Mouse (Mus musculus) liver, postnatal 0 days (tissue): ENCODE results near the gene Galnt18. TPM values are rescaled to one million over a fixed set of nuclear protein-coding genes. Genes with fewer than 3 reads are reported as not detected.
A peak's percentile ranks its signal among the peaks of the same experiment; 100 is the strongest.

Source experiments
- ATAC-seq: fragments of 200-750 bp; cut with Nextera tagmentation; 2 replicates; pipeline ENCODE4 v1.8.0; 2017; ENCODE audit warnings: mild to moderate bottlenecking, moderate library complexity
- DNase-seq: peaks from one replicate; pipeline ENCODE4 v3.0.0-alpha.2; 2016
- H3K27ac ChIP-seq: fragments of 300-500 bp; sonication (generic); 2 replicates; pipeline ENCODE4 v1.5.1; 2014; ENCODE audit warnings: antibody characterized with exemption, moderate library complexity, mild to moderate bottlenecking, low read depth
- H3K27me3 ChIP-seq: fragments of 300-500 bp; sonication (generic); 2 replicates; pipeline ENCODE4 v1.6.1; 2014; ENCODE audit warnings: low read length, control low read depth, mixed read lengths; ENCODE audit not compliant: insufficient read depth
- H3K36me3 ChIP-seq: fragments of 300-500 bp; sonication (generic); replicated peaks from 2 replicates; pipeline ENCODE4 v1.6.1; 2014; ENCODE audit warnings: mild to moderate bottlenecking, control low read depth, low read length, moderate library complexity, mixed read lengths; ENCODE audit not compliant: insufficient read depth
- H3K4me1 ChIP-seq: fragments of 300-500 bp; sonication (generic); 2 replicates; pipeline ENCODE4 v1.6.1; 2014; ENCODE audit warnings: antibody characterized with exemption, mild to moderate bottlenecking, control low read depth; ENCODE audit not compliant: insufficient read depth
- H3K4me2 ChIP-seq: fragments of 300-500 bp; sonication (generic); 2 replicates; pipeline ENCODE4 v1.6.1; 2014; ENCODE audit warnings: low read depth, mild to moderate bottlenecking, low read length, moderate library complexity, mixed read lengths
- H3K4me3 ChIP-seq: fragments of 300-500 bp; sonication (generic); 2 replicates; pipeline ENCODE4 v1.5.1; 2014; ENCODE audit warnings: low read depth, low read length
- H3K9ac ChIP-seq: fragments of 300-500 bp; sonication (generic); replicated peaks from 2 replicates; pipeline ENCODE4 v1.6.1; 2014; ENCODE audit warnings: mild to moderate bottlenecking, moderate library complexity
- H3K9me3 ChIP-seq: fragments of 300-500 bp; sonication (generic); 2 replicates; pipeline ENCODE4 v1.6.1; 2016; ENCODE audit warnings: mild to moderate bottlenecking, control low read depth, low read length, mixed read lengths
- CTCF ChIP-seq: sonication (generic); IDR thresholded peaks from 2 replicates; pipeline ENCODE4 v1.5.1; 2016; ENCODE audit warnings: antibody characterized with exemption, low read depth
- EP300 ChIP-seq: IDR thresholded peaks from 2 replicates; pipeline ENCODE4 v1.6.1; 2016; ENCODE audit warnings: antibody characterized with exemption, low read depth, mild to moderate bottlenecking
- WGBS: fragments of 180-500 bp; shearing (Covaris S2); extraction: QIAGEN DNeasy Blood & Tissue Kit; methylation state at CpG from one replicate; pipeline ENCODE4 v1.1.7; 2014; ENCODE audit not compliant: insufficient replicate concordance; 5-methylcytosine and 5-hydroxymethylcytosine counted together
- polyA plus RNA-seq: library from polyadenylated mRNA; unstranded; fragments of >200 nt; fragmentation: Nextera tagmentation; extraction: Ambion mirVana; gene quantifications from 2 replicates; pipeline ENCODE4 v1.2.1, GENCODE M21; 2015

Gene Galnt18
- polyA plus RNA-seq, 1 experiment from 2014 or later = 1.9 TPM

GRCm38 (mm10) chr7:111713828-111714600, 65.8 kb downstream of the Galnt18 start:
- H3K9me3 ChIP-seq = no peaks in the 10 kb centered on the region
- no peak overlapping the region for H3K4me2 ChIP-seq
- no peak overlapping the region for H3K9ac ChIP-seq
- H3K27me3 ChIP-seq = no peaks in the 10 kb centered on the region
- no peak overlapping the region for H3K27ac ChIP-seq
- H3K4me3 ChIP-seq = no peak overlapping the region
- ATAC-seq (no peak), DNase-seq (no peak)
- H3K4me1 ChIP-seq = no peaks in the 10 kb centered on the region; the same call in 1 of the 2 replicates
- WGBS = 62% methylated on average over 3 of the region's 3 CpGs
- H3K36me3 ChIP-seq = no peaks in the 10 kb centered on the region
- TF ChIP-seq CTCF (no peak), EP300 (0 out of 2 replicates have a peak, but pooled peaks have one; percentile 32)

DNA sequence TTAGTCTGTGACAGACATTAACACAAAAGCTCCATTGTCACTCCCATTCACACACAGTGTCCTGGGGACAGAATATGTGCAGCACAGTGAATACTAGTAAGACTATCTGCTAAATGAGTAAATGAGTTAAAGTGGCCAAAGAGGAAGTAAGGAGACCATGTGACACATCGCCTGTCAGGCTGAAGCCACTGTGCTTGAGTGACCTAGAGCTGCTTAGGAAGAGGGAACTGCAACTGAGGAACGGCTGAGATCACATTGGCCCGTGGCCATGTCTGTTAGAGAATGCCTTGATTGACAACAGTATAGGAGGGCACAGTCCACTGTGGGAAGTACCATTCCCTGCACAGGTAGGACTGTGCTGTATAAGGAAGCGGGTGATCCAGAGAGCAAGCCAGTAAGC, 67.0 kb downstream of the Galnt18 start:
- WGBS = 51% methylated on average over 4 of the region's 4 CpGs
- H3K9ac ChIP-seq = no peak overlapping the region

DNA sequence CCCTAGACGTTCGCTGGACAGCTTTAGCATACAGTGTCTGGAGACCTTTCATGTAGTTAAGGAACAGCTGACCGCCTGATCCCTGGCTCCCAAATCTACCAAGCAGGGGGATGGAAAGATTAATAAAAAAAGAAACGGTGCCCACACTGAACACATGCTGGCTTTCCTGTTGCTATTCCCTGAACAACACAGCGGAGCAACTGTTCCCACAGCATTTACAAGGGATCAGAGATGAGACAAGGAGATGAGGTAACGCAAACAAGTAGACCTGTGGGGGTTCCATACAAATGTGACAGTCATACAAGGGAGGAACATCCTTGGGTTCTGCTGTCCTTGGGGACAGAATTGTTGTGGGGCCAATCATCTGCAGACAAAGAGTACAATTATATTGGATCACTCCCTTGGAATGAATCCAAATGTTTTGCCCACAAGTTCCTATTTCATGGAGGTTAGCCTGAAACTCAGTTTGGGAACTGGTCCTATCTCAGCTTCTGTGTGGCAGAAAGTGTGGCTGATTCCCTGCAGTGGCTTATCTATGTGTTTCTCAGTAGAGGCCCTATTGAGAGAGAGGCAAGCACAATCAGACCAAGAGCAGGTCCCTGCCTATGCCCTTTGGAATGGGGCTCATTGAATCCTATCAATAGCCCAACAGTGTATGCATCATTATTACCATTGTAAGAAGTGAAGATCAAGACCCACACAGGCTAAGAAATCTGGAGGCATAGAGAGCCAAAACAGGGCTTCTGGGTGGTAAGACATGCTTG, 68.5 kb downstream of the Galnt18 start:
- no peak overlapping the region for H3K27ac ChIP-seq
- no peak overlapping the region for H3K9ac ChIP-seq
- WGBS = 76% methylated on average over 6 of the region's 6 CpGs
- H3K4me1 ChIP-seq = no peaks in the 10 kb centered on the region; the same call in 1 of the 2 replicates
- H3K4me3 ChIP-seq = no peak overlapping the region
- H3K27me3 ChIP-seq = no peaks in the 10 kb centered on the region
- peak; percentile 32; the same call in 1 of the 2 replicates for ATAC-seq
- TF ChIP-seq CTCF (no peak), EP300 (no peak)
- DNase-seq = no peak
- no peak overlapping the region for H3K4me2 ChIP-seq
- no peaks in the 10 kb centered on the region for H3K9me3 ChIP-seq
- no peaks in the 10 kb centered on the region for H3K36me3 ChIP-seq

More for the DNA sequence above, 67.0 kb downstream of the Galnt18 start:
- Histone ChIP-seq H3K4me3 (no peak overlapping the region), H3K4me2 (no peak overlapping the region), H3K9me3 (no peaks in the 10 kb centered on the region), H3K27me3 (no peaks in the 10 kb centered on the region), H3K27ac (no peak overlapping the region), H3K36me3 (no peaks in the 10 kb centered on the region), H3K4me1 (no peaks in the 10 kb centered on the region; the same call in 1 of the 2 replicates)
- ATAC-seq (no peak), DNase-seq (no peak)
- TF ChIP-seq CTCF (no peak), EP300 (no peak)

GRCm38 (mm10) chr7:111710311-111710710, 69.5 kb downstream of the Galnt18 start:
- Histone ChIP-seq H3K4me2 (no peak overlapping the region), H3K27ac (no peak overlapping the region), H3K27me3 (no peaks in the 10 kb centered on the region), H3K9ac (no peak overlapping the region), H3K4me1 (no peaks in the 10 kb centered on the region; the same call in 1 of the 2 replicates), H3K4me3 (no peak overlapping the region), H3K9me3 (no peaks in the 10 kb centered on the region), H3K36me3 (no peaks in the 10 kb centered on the region)
- WGBS = 45% methylated on average over 4 of the region's 4 CpGs
- no peak for ATAC-seq
- TF ChIP-seq EP300 (no peak), CTCF (peak; percentile 27)
- no peak for DNase-seq

DNA sequence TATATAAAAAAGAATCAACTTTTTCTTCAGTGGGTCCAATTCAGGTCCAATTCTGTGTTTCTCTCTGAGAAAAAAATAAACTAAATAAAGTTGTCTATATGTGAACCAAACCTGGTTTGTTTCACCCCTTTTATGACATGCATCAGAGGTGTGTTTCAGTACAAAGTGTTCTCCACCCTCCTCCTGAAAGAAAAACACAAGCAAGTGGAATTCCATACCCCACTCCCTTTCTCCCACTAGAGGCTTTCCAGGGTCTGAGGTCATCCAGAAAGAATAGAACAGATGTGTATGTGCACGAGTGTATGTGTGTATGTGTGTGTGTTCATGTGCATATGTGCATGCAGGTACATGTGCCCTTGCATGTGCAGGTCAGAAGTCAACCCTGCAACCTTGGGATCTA, 71.2 kb downstream of the Galnt18 start:
- Histone ChIP-seq H3K4me1 (no peaks in the 10 kb centered on the region), H3K27ac (no peak overlapping the region), H3K4me2 (no peak overlapping the region), H3K9ac (no peak overlapping the region), H3K9me3 (no peaks in the 10 kb centered on the region), H3K4me3 (no peak overlapping the region), H3K27me3 (no peaks in the 10 kb centered on the region), H3K36me3 (no peaks in the 10 kb centered on the region)
- TF ChIP-seq EP300 = no peak
- TF ChIP-seq CTCF = no peak
- ATAC-seq = no peak
- WGBS = 35% methylated on average over 1 of the region's 1 CpGs
- DNase-seq = no peak

GRCm38 (mm10) chr7:111702961-111703360, 76.8 kb downstream of the Galnt18 start:
- WGBS = 79% methylated on average over 2 of the region's 2 CpGs
- H3K9ac ChIP-seq = no peak overlapping the region
- no peaks in the 10 kb centered on the region for H3K9me3 ChIP-seq
- no peaks in the 10 kb centered on the region for H3K36me3 ChIP-seq
- no peak for TF ChIP-seq EP300
- no peak for TF ChIP-seq CTCF
- H3K27me3 ChIP-seq = no peaks in the 10 kb centered on the region
- ATAC-seq = no peak
- H3K27ac ChIP-seq = no peak overlapping the region
- no peak overlapping the region for H3K4me2 ChIP-seq
- no peak for DNase-seq
- H3K4me1 ChIP-seq = no peaks in the 10 kb centered on the region
- H3K4me3 ChIP-seq = no peak overlapping the region
